Mouse (Mus musculus): ENCODE measurements around the gene Rrn3.
"Not testable (repeated sequence)": the region's sequence is repeated elsewhere in the genome, so short reads cannot be mapped to it uniquely, and the experiment has no call there.

Rrn3 gene

DNA sequence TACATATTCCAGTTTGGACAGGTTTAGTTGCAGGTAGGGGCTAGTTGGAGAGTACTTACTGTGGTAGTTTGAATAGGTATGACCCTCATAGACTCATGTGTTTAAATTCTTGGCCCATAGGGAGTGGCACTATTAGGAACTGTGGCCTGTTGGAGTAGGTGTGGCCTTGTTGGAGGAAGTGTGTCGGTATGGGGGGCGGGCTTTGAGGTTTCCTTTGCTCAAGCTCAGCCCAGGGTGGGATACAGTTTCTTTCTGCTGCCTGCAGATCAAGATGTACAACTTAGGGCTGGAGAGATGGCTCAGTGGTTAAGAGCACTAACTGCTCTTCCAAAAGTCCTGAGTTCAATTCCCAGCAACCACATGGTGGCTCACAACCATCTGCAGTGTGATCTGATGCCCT, 12.9 kb downstream of the Rrn3 start:
- not testable (repeated sequence) for DNase-seq

DNA sequence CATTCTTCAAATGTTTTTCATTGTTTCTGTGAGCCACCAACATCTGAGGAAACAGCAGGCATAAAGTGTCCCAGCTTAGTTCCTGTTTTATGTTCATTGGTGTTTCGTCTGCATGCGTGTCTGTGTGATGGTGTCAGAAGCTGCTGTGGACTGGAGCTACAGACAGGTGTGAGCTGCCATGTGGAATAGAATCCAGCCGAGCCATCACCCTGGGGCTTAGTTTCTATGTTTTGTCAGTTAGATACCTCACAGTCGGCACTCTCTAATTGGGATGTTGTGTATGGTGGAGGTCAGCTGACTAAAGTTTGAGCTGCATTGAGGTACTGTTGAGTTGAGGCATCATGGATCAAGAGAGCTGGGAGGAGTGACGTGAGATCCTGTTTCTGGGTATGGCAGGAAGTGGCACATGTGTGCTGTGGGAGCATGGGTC, 16.3 kb downstream of the Rrn3 start:
- no peak for DNase-seq

DNA sequence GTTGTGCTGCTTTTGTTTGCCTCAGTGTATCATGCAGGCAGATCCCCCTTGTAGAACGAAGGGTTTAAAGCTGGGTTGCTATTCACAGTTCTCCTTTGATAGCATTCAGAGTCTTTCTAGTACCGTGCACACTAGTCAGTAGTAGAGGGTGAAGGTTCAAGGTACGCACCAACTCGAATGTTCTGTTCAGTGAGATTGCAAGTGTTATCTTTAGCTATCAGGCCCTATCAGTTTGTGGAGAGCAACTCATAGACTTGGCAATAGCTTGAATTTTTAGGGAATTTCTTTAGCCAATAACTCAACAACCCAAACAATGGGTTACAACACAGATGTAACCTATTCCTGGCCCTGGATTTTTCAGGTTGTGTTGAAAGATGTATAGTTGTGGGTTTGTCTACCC, 20.7 kb downstream of the Rrn3 start:
- DNase-seq: no peak

DNA sequence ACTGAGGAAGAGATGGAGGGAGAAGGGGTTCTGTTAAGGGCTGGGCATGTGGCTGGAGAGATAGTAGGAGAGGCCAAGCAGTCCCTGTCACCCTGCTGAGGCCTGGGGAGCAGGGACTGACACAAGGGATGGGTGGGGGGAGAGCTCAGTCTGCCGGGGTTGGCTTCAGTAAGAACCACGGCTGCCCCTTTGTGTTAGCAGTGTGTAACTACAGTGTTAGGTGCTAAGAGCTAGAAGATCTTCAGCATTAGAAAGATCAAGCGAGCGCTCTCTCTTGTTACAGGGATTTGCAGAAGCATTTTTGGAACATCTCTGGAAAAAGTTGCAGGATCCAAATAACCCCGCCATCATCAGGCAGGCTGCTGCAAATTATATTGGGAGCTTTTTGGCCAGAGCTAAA, 24.2 kb downstream of the Rrn3 start:
- peak; percentile 30 for DNase-seq

DNA sequence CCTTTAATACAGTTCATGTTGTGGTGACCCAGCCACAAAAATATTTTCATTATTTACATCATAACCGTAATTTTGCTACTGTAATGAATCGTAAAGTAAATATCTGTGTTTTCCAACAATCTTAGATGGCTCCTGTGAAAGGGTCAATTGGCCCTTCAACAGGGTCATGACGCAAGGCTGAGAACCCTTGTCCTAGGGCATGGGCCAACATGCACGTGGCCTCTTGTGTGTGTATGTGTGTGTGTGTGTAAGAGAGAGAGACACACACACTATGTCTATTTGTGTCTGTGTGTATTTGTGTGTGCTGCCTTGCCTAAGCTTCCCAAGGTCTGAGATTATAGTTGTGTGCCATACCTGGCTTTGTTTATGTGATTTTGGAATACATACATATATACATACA, 27.1 kb downstream of the Rrn3 start:
- no peak for DNase-seq

DNA sequence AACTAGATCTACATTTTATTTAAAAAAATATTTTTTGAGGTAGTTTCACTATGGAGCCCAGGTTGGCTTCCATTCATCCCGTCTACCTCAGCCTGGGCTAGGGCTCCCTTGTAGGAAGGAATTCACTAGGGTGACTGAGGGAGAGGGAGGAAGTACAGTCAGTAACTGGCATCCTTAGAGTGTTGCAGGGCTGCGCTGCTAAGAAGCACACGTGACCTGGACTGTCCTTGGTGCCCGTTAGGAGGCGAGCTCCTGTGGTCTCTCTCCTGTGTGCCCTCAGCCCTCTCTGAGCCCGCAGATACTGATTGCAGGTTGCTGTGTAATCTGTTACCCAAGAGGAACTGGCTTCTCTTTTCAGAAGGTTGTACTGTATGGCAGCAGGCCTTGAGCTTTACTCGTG, 27.9 kb downstream of the Rrn3 start:
- DNase-seq: no peak

DNA sequence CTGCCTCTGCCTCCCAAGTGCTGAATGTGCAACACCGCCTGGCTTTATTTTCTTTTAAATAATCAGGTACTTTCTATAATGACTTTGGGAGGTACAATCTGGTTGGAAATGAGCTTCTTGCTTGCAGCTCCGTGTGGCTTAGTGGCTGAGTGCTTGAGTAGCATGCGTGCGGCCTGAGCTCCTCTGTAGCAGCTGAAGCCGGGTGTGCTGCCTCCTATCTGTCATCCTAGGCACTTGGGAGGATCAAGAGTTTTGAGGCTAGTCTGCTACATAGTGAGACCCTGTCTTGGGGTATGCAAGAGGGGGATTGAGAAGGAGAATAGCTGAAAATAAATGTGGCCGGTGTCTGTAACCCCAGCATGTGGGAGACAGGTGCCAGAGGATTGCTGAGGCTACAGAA, 31.6 kb downstream of the Rrn3 start:
- no peak for DNase-seq

DNA sequence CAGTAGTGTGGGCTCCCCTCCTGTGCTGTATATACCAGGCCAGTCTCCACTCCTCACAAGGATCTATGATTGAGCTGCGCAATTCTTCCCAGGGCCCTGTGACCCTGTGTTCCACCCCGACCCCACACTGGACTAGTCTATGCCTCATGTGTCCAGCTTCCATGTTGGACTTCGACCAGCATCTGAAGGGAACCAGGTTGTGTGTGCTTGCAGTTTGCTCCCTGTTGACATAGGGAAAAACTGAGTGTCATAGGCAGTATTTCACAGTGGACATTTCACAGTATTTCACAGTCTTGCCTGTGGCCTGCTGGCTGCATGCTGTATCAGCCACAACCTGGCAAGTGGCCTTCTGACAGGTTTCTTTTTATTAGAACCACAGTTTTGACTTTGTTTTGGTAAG, 32.7 kb downstream of the Rrn3 start:
- DNase-seq: no peak

DNA sequence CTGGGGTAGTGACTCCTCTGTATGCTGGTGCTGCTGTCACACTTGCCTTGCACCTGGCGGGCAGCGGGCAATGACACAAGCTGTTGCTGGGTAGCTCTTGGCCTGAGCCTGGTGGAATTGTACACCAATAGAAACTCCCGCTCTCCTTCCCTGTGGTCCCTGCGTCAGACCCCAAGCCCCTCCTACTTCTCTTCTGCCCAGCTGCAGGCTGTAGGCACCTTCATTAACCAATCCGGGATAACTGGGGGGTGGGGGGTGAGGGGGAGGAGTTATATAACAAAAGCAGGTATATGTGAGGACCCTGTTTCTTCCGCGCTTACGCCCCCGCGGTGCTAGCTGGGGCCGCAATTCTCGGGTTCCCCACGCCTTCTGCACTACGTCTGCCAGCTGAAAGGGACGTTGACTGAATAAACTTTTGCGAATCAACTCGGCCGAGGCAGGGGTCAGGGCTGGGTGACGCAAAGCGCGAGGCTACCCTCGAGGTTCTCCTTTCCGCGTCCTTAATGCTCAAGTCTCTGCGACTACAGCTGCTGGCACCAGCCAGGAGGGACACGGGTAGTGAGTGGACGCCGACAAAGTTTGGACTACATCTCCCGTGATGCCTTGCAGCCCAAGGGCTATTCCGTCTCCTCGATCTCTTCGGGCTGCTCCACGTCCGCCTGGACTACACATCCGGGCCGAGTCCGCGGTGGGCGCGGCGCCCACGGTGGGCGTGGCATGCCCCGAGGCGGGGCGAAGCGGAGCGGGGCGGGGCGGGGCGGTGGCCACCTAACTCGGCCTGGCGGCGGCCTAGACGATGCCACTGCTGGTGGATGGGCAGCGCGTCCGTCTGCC, 38.3 kb downstream of the Rrn3 start, which contains the start of gene Ntan1:
TSS of gene Ntan1 (plus strand) at position 286 of the 834 bp plus-strand sequence.
- peak; percentile 96 for DNase-seq

DNA sequence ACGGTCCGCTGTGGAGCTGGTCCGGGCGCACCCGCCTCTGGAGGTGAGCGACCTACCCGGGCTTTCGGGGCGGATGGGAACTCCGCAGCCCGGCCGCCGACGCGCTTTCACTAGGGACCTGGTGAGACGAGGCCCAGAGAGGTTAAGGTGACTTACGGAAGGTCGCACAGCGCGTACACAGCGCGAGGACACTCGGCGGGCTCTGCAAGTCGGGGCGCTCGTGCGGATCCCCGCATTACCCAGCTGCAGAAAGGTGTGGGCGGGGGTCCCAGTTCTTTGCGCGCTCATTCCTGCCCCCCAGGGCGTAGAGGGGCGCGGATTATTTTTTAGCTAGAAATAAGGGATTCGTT, 38.9 kb downstream of the Rrn3 start:
- DNase-seq: no peak

DNA sequence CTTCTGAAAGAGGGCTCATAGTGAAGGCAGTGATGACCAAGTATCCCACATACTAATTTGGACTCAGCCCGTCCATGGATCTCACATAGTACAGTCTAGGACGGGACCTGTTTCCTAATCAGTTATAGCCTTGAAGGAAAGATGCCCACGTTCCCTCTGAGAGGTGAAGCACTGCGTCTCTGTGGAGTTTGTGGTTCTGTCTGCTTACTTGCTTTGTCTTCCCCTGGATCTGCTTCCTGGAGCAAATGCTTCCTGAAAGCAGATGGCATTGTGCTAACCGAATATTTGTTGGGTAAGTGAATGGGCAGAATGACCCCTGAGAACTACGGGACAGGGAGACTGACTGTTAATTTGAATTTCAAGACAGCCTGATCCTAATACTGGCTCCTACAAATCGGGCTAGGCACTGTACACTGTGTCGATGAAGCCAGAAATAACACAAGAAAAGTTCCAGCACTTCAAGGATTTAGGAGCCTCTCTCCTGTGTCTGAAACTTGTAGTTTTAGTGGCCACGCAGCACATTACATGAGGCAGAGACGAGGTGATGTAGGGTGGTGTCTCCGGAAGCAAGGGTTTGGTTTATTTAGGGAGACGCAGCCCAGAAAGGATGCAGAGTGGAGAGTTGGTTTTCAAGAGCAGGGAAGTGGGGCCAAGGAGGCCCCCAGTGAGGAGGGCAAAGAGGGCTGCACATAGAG, 39.4 kb downstream of the Rrn3 start:
- DNase-seq: no peak

DNA sequence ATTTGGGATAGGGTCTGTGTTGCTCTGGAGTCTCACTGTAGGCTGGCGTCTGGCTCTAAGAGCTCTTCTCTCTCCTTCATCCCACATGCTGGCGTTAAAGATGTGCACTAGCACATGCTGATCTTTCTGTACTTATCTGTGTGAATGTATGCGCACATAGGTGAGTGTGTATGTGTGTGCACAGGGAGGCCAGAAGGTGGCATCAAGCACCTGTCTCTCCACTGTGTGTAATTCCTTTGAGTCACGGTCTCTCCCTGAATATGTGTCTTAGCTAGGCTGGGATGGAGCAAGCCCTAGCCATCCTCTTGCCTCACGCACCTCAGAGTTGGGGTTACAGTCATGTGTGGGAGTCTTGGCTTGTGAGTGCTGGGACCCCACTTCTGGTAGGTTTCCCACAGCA, 40.3 kb downstream of the Rrn3 start:
- peak; percentile 46 for DNase-seq

DNA sequence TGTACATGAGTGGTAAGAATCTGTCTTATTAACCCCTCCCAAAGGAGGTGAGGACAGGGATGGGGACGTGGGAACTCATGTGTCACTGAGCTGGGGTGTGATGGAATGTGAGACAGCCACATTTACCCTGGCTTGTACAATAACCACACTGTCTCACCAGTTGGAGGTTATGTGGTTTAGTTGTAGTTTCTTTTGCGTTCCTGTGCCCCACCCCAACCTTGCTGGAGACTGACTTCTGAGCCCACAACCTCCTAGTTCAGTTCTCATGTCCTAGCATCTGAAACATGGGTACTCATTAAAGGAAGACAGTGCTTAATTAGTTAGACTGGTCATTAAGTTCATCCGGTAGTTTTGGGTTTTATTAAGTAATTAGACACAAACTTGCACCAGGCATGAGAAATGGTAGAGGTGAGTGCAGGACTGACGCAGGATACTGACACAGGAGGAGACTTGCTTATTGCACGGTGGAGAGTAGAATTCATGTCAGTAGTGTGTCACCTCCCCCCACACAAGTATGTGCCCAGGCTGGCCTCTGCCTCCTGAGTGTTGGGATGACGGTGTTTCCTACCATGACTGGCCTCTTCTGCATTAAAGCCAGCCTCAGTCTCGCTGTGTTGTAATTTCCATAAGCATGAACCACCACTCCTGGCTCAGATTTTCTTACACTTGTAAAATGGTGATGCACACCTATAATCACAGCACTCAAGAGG, 45.4 kb downstream of the Rrn3 start:
- DNase-seq: no peak

DNA sequence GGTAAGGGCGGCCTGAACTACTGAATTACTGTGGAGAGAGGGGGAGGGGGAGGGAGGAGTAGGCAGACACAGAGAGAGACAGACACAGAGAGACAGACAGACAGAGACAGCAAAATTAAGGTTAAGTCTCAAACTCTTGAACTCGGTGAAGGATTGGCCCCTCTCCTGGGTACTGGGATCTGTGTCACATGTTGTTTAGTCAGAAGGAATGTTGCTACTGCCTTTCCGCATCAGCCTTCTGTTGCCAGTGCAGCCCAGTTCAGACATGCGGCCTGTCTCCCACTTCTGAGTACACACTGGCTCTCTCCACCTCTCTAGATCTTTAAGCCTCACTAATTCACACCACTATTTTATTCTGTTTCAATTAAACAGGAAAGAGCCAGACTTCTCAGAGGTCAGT, 46.0 kb downstream of the Rrn3 start:
- no peak for DNase-seq

DNA sequence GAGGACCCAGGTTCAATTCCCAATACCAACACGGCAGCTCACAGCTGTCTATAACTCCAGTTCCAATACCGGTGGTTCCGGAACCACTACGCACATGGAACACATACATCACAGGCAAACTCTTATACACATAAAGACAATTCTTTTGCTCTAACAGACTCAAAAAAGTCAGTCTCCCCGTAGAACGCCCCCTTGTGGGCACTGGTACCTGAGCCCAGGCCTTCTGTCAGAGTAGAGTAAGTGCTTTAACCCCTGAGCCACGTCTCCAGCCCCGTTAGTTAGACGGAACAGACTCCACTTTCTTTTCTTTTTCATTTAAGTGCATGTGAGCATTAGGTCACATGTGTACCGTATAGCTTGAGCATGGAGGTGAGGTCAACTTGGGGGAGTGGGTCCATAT, 49.9 kb downstream of the Rrn3 start:
- DNase-seq: no peak

DNA sequence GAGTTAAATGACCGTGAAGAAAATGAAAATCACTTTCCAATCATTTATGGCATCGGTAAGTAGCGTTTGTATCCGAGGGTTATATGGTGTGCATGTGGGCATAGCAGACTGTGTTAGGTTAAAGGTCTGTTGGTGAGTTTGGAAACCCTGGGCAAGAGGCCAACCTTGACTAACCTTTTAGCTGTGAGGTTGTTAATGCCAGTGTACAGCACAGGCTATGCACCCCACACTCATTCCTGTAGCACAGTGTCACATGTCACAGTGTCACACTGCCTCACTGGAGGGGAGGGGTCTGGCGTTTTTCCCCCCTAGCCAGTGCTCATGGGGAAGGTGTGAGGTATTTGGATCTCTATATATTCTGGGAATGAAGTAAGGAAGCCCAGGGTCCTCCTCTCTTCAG, 51.1 kb downstream of the Rrn3 start:
- DNase-seq: no peak

DNA sequence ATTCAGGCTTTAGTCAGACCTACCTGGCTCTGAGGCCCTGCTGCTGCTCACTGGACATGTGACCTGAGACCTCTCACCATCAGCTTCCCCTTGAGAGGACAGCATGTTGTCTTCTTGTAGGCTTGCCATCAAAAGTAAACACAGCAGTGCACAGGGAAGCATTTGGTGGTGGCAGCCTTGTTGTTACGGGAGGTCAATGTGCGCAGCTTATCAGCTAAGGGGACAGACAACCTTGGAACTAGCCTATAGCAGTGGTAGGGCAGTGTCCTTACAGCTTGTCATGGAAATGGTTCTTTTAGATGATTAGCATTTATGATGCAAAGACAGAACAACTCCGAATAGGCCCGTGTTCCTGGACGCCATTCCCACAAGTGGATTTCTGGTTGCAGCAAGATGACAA, 53.9 kb downstream of the Rrn3 start:
- DNase-seq: no peak

DNA sequence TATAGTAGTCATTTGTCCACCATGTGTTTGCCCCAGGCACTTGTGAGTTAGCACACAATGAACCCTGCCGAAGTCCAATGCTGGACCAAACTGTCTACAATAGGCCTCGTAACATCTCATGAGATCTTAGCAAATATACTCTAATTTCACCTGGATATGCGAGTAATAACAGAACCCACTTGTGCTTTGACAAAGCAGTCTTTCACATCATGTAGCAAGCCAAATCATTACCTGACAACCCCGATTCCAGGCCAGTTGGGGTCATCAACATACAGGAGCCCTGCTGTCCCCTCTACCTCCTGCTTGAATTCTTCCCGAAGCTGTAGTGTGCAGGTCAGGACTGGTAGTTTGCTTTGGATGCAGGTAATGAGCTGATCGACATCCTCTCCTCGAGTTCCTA, 59.5 kb downstream of the Rrn3 start:
- no peak for DNase-seq

DNA sequence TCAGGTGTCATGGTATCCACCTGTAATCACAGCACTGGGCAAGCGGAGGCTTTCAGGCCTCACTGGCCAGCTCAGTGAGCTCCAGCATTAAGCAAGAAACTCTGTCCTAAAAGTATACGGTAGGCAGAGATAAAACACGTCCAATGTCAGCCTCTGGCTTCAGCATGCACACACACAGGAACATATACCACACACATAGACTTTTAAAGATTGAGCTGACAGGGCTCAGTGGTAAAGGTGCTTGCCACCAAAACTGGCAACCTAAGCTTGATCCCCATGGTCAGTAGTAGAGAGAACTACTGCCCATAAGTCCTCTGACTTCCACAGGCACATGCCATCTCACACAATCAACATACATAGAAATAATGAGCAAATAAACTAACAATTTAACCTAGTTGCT, 60.4 kb downstream of the Rrn3 start:
- DNase-seq: no peak

DNA sequence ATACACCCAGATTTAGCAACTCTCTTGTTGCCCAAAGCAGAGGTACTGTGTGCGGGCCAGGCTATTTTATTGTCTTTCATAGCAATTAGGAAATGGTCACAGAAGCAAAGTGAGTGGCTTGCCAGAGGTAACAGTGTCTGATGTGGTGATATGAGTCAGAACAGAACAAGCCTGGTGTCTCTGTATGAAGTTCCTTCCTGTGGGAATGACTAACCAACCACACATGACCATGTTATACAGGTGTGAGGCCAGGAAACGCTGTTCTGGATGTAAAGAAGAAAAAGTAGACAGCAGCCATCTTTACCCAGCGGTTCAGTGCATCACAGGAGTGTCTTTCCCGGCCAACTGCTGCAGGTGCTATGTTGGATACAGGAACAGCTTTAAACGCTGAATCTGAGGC, 64.5 kb downstream of the Rrn3 start:
- DNase-seq: no peak

DNA sequence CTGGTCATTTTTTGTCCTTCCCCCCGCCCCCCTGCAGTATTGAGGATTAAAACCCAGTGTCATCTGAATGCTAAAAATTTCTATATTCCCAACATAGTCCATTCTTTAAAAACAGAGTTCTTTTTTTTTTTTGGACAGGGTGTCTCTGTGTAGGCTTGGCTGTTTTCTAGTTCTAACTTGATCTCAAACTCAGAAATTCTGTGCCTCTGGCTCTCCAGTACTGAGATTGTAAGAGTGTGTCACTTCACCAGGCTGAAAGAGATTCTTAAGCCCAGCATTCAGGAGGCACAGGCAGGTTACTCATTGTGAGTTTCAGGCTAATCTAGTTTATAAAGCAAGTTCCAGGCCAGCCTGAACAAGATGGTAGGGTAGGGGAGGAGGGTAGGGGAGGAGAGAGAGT, 66.2 kb downstream of the Rrn3 start:
- DNase-seq: no peak

DNA sequence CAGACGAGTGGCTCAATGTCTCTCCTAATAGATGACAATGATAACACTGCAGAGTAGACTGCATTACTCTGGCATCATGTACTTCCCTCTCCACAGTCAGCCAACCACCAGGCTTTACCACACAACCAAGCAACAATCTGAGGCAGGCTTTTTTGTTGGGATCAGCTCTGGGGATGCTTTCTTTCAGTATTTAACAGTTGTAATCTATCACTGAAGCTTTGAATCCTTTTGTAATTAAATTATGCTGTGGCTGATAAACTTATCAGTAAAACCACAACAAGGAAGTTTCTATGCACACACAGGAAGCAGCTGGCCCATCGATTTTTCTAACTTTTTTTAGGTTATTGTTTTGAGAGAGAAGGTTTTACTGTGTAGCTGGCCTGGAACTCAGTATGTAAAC, 67.8 kb downstream of the Rrn3 start:
- no peak for DNase-seq

DNA sequence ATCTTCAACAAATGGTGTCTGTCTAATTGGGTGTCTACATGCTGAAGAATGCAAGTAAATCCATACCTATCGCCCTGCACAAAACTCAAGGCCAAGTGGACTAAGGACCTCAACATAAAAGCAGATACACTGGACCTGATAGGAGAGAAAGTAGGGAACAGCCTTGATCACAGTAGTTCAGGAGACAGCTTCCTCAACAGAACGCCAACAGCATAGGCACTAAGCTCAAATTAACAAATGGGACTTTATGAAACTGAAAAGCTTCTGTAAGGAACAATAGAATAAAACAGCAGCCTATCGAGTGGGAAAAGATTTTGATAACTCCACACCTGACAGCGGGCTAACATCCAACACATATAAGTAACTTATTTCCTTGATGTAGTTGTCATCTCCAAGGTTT, 70.9 kb downstream of the Rrn3 start:
- no peak for DNase-seq

DNA sequence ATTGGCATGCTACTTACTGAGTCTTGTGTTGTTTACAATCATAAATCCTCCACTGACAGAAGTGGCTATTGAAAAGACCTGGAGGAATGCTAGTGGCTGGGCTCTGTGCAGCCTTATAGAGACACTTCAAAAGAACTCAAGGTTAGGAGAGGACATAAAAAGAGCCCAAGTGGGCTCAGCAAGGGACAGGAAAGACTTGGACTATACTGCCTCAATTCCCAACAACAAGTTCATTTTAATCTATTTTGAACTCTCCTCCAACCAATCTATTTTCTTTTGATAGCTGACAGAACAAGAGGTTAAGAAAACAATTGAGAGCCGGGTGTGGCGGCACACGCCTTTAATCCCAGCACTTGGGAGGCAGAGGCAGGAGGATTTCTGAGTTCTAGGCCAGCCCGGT, 73.4 kb downstream of the Rrn3 start:
- DNase-seq: no peak

Data from cerebellum, adult 9-10 months (tissue).